ENCODE assay signal across 16 mouse cellular contexts in the genomic region with DNA sequence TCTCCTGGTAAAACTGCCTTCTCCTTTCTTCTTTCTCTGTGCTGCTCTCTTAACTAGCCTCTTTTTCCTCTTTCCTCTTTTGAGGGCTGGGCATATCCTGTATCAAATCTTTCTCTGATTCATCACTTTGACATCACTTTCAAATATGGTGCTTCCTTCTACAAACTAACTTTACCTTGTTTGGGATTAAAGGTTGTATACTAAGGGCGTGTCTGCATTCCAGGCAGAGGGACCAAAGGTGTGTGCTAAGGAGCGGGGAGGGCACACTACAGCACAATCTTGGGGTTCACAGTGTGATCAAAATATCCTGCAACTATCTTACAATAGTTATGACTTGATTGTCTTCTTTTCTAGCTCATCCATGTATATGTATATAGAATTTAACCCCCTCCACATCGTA. TPM values are rescaled to one million over a fixed set of nuclear protein-coding genes. Genes with fewer than 3 reads are reported as not detected.
A peak's percentile ranks its signal among the peaks of the same experiment; 100 is the strongest.
DNase-seq lines count a peak whose midpoint lies in the region; ATAC-seq lines count a peak whose summit lies in the region.
"Had no signal": no experiment of that assay in that cellular context is flagged by ENCODE, and none has a peak within 500 bp of the region (broad histone marks: within the 10 kb centered on the region; RNA-seq: fewer than 3 reads in every experiment).

No protein-coding gene starts in this region.

- H3K27me3 ChIP-seq in heart, embryonic 13.5 days (replicated peaks): no peaks in the 10 kb centered on the region
- H3K27me3 ChIP-seq in heart, embryonic 10.5 days (ENCODE audit: insufficient read depth, poor library complexity, severe bottlenecking): no peaks in the 10 kb centered on the region
- H3K27me3 ChIP-seq in lung, embryonic 16.5 days (ENCODE audit: control insufficient read depth, insufficient read depth, low read depth, low read length): no peaks in the 10 kb centered on the region
- H3K27me3 ChIP-seq in intestine, embryonic 16.5 days (replicated peaks; ENCODE audit: control insufficient read depth, insufficient read depth, low read length): no peaks in the 10 kb centered on the region
- H3K27me3 ChIP-seq in stomach, embryonic 15.5 days (replicated peaks): no peaks in the 10 kb centered on the region

- peaks cover 25% of the 10 kb centered on the region for H3K36me3 ChIP-seq in heart, embryonic 13.5 days
- peaks cover 14% of the 10 kb centered on the region for H3K36me3 ChIP-seq in heart, embryonic 10.5 days
- H3K36me3 ChIP-seq in lung, embryonic 16.5 days (ENCODE audit: control insufficient read depth, insufficient read depth, low read length): peaks cover 8% of the 10 kb centered on the region
- H3K36me3 ChIP-seq in intestine, embryonic 16.5 days (ENCODE audit: control insufficient read depth, insufficient read depth, low read length): no peaks in the 10 kb centered on the region
- 0 out of 2 replicates have a peak, but pooled peaks cover 4% of the 10 kb centered on the region for H3K36me3 ChIP-seq in stomach, embryonic 15.5 days

- no peak overlapping the region for H3K27ac ChIP-seq in heart, embryonic 13.5 days (replicated peaks)
- H3K27ac ChIP-seq in heart, embryonic 10.5 days: no peak overlapping the region
- H3K27ac ChIP-seq in lung, embryonic 16.5 days (ENCODE audit: low read length): no peak overlapping the region
- peak overlapping the region; percentile 60 for H3K27ac ChIP-seq in intestine, embryonic 16.5 days (ENCODE audit: low read length)
- H3K27ac ChIP-seq in stomach, embryonic 15.5 days: peak overlapping the region; percentile 44; the same call in 1 of the 2 replicates
- H3K27ac ChIP-seq: gastrocnemius, adult 2 months had no signal

- ATAC-seq in heart, embryonic 13.5 days (ENCODE audit: extremely low read depth, insufficient number of reproducible peaks, low FRiP score, low TSS enrichment): no peak
- no peak for ATAC-seq in lung, embryonic 16.5 days (ENCODE audit: low read depth)
- ATAC-seq in intestine, embryonic 16.5 days: peak; percentile 43
- no peak for ATAC-seq in stomach, embryonic 15.5 days (ENCODE audit: insufficient read depth, low FRiP score, low read depth)
- ATAC-seq: forebrain, embryonic 14.5 days; hindbrain, embryonic 16.5 days; midbrain, embryonic 16.5 days had no signal

- peak overlapping the region; percentile 28 for H3K4me2 ChIP-seq in heart, embryonic 13.5 days
- H3K4me2 ChIP-seq in lung, embryonic 16.5 days (ENCODE audit: low read depth, low read length): peak overlapping the region; percentile 2; the same call in 1 of the 2 replicates
- H3K4me2 ChIP-seq in intestine, embryonic 16.5 days (ENCODE audit: low read depth, low read length): peak overlapping the region; percentile 30; the same call in 1 of the 2 replicates
- H3K4me2 ChIP-seq in stomach, embryonic 15.5 days: peak overlapping the region; percentile 34

- H3K4me1 ChIP-seq in heart, embryonic 13.5 days: peaks cover 30% of the 10 kb centered on the region
- H3K4me1 ChIP-seq in heart, embryonic 10.5 days: peaks cover 17% of the 10 kb centered on the region
- peaks cover 23% of the 10 kb centered on the region for H3K4me1 ChIP-seq in lung, embryonic 16.5 days (replicated peaks; ENCODE audit: control insufficient read depth, insufficient read depth, low read length)
- peaks cover 15% of the 10 kb centered on the region for H3K4me1 ChIP-seq in intestine, embryonic 16.5 days (ENCODE audit: control insufficient read depth, insufficient read depth, low read length)
- peaks cover 15% of the 10 kb centered on the region for H3K4me1 ChIP-seq in stomach, embryonic 15.5 days

- WGBS in heart, embryonic 13.5 days: 95% methylated on average over 3 of the region's 3 CpGs
- WGBS in heart, embryonic 10.5 days: 94% methylated on average over 3 of the region's 3 CpGs
- WGBS in lung, embryonic 16.5 days: 81% methylated on average over 3 of the region's 3 CpGs
- 78% methylated on average over 3 of the region's 3 CpGs for WGBS in intestine, embryonic 16.5 days
- WGBS in stomach, embryonic 15.5 days: 71% methylated on average over 3 of the region's 3 CpGs

- no peaks in the 10 kb centered on the region for H3K9me3 ChIP-seq in heart, embryonic 13.5 days
- H3K9me3 ChIP-seq in heart, embryonic 10.5 days: no peaks in the 10 kb centered on the region
- H3K9me3 ChIP-seq in lung, embryonic 16.5 days (ENCODE audit: control insufficient read depth, low read length): no peaks in the 10 kb centered on the region
- no peaks in the 10 kb centered on the region for H3K9me3 ChIP-seq in intestine, embryonic 16.5 days (ENCODE audit: control insufficient read depth, low read length)
- H3K9me3 ChIP-seq in stomach, embryonic 15.5 days: no peaks in the 10 kb centered on the region

- 0 out of 2 replicates have a peak overlapping the region, but pooled peaks have one; percentile 3 for H3K4me3 ChIP-seq in heart, embryonic 13.5 days
- no peak overlapping the region for H3K4me3 ChIP-seq in heart, embryonic 10.5 days
- H3K4me3 ChIP-seq in lung, embryonic 16.5 days (ENCODE audit: low read length): no peak overlapping the region
- no peak overlapping the region for H3K4me3 ChIP-seq in intestine, embryonic 16.5 days (ENCODE audit: low read length)
- no peak overlapping the region; the same call in 1 of the 2 replicates for H3K4me3 ChIP-seq in stomach, embryonic 15.5 days (replicated peaks)
- H3K4me3 ChIP-seq: layer of hippocampus, adult 2 months had no signal

- H3K9ac ChIP-seq in heart, embryonic 13.5 days: no peak overlapping the region
- no peak overlapping the region for H3K9ac ChIP-seq in lung, embryonic 16.5 days (ENCODE audit: low read length)
- no peak overlapping the region for H3K9ac ChIP-seq in intestine, embryonic 16.5 days (ENCODE audit: low read depth, low read length)
- H3K9ac ChIP-seq in stomach, embryonic 15.5 days: no peak overlapping the region

- DNase-seq in heart, embryonic 10.5 days (ENCODE audit: low spot score): no peak
- no peak for DNase-seq in lung, postnatal 4 days
- DNase-seq in layer of hippocampus, postnatal 10 days (ENCODE audit: low spot score in 2 of 2): no peak
- no peak for DNase-seq in cerebellum, adult 11 months
- DNase-seq: B cell, adult 2 months; cerebellum, postnatal 10 days; gastrocnemius, adult 2 months; lung, postnatal 36 days had no signal

RNA-seq across cellular contexts. Expression of a gene that starts 1.8 kb away (rescaled TPM):
- polyA plus RNA-seq in heart, embryonic 13.5 days (2015; fragmentation: Nextera tagmentation; extraction: Ambion mirVana): 28.9 and 29.4 TPM in 2 replicates
- polyA plus RNA-seq in heart, embryonic 10.5 days (2016; fragmentation: Nextera tagmentation; extraction: Ambion mirVana): 28.4 and 39.1 TPM in 2 replicates
- 70.1 and 72.2 TPM in 2 replicates for polyA plus RNA-seq in lung, embryonic 16.5 days (2015; fragmentation: Nextera tagmentation; extraction: Ambion mirVana)
- polyA plus RNA-seq in intestine, embryonic 16.5 days (2015; fragmentation: Nextera tagmentation; extraction: Ambion mirVana): 47.4 and 50.6 TPM in 2 replicates
- 57.6 and 59.7 TPM in 2 replicates for polyA plus RNA-seq in stomach, embryonic 15.5 days (2015; fragmentation: Nextera tagmentation; extraction: Ambion mirVana)
- total RNA-seq in layer of hippocampus, postnatal 10 days (2021): 10 to 100 TPM; 41.5 to 50.8 TPM

Comparison
In these comparisons a context has a peak if more than half of its experiments do, and no peak if none do; other contexts are left out.
1. H3K27ac ChIP-seq: peak in intestine, embryonic 16.5 days (single experiment) and stomach, embryonic 15.5 days (single experiment); none in heart, embryonic 13.5 days (single experiment), heart, embryonic 10.5 days (single experiment) and lung, embryonic 16.5 days (single experiment).
2. Peak in every context shown above with its lines, with median percentiles within 50 percentile points of each other: H3K4me2 ChIP-seq.